Mouse (Mus musculus): ENCODE measurements around the gene Sipa1l1.

Sipa1l1 gene

GRCm38 (mm10) chr12:82294906-82295887 is 126.1 kb downstream of the Sipa1l1 start:
- DNase-seq (ENCODE audit: low read depth), result no peak

GRCm38 (mm10) chr12:82296276-82296675 is 127.2 kb downstream of the Sipa1l1 start:
- DNase-seq (ENCODE audit: low read depth), result no peak

GRCm38 (mm10) chr12:82297196-82297595 is 128.1 kb downstream of the Sipa1l1 start:
- no peak for DNase-seq (ENCODE audit: low read depth)

GRCm38 (mm10) chr12:82298662-82299460 is 129.7 kb downstream of the Sipa1l1 start:
- DNase-seq (ENCODE audit: low read depth), result no peak

- no peak for DNase-seq (ENCODE audit: low read depth)
Observed at GRCm38 (mm10) chr12:82304140-82304539, 135.0 kb downstream of the Sipa1l1 start.

GRCm38 (mm10) chr12:82306035-82306434 is 136.9 kb downstream of the Sipa1l1 start:
- DNase-seq (ENCODE audit: low read depth), result no peak

GRCm38 (mm10) chr12:82311593-82311992 is 142.5 kb downstream of the Sipa1l1 start:
- DNase-seq (ENCODE audit: low read depth), result no peak

GRCm38 (mm10) chr12:82312091-82312820 is 143.1 kb downstream of the Sipa1l1 start:
- no peak for DNase-seq (ENCODE audit: low read depth)

GRCm38 (mm10) chr12:82313091-82313490 is 144.0 kb downstream of the Sipa1l1 start:
- DNase-seq (ENCODE audit: low read depth), result no peak

GRCm38 (mm10) chr12:82319436-82320131 is 150.5 kb downstream of the Sipa1l1 start:
- no peak for DNase-seq (ENCODE audit: low read depth)

GRCm38 (mm10) chr12:82320204-82320603 is 151.1 kb downstream of the Sipa1l1 start:
- no peak for DNase-seq (ENCODE audit: low read depth)

GRCm38 (mm10) chr12:82321397-82321796 is 152.3 kb downstream of the Sipa1l1 start:
- no peak for DNase-seq (ENCODE audit: low read depth)

GRCm38 (mm10) chr12:82321855-82322254 is 152.7 kb downstream of the Sipa1l1 start:
- no peak for DNase-seq (ENCODE audit: low read depth)

- no peak for DNase-seq (ENCODE audit: low read depth)
Observed at GRCm38 (mm10) chr12:82322759-82323451, 153.8 kb downstream of the Sipa1l1 start.

- no peak for DNase-seq (ENCODE audit: low read depth)
Observed at GRCm38 (mm10) chr12:82324621-82325020, 155.5 kb downstream of the Sipa1l1 start.

GRCm38 (mm10) chr12:82325502-82325901 is 156.4 kb downstream of the Sipa1l1 start:
- no peak for DNase-seq (ENCODE audit: low read depth)

- peak; percentile 69 for DNase-seq (ENCODE audit: low read depth)
Observed at GRCm38 (mm10) chr12:82326438-82326837, 157.3 kb downstream of the Sipa1l1 start.

GRCm38 (mm10) chr12:82328112-82328511 is 159.0 kb downstream of the Sipa1l1 start:
- no peak for DNase-seq (ENCODE audit: low read depth)

- no peak for DNase-seq (ENCODE audit: low read depth)
Observed at GRCm38 (mm10) chr12:82332836-82333614, 163.9 kb downstream of the Sipa1l1 start.

- DNase-seq (ENCODE audit: low read depth), result peak; percentile 27
Observed at GRCm38 (mm10) chr12:82333999-82334398, 164.9 kb downstream of the Sipa1l1 start.
